Mouse (Mus musculus): ENCODE measurements around the gene Noc3l.

The Noc3l gene

GRCm38 (mm10) chr19:38758685-38759472, 60.2 kb downstream of the Noc3l start:
- DNase-seq (ENCODE audit: low spot score): no peak

DNA sequence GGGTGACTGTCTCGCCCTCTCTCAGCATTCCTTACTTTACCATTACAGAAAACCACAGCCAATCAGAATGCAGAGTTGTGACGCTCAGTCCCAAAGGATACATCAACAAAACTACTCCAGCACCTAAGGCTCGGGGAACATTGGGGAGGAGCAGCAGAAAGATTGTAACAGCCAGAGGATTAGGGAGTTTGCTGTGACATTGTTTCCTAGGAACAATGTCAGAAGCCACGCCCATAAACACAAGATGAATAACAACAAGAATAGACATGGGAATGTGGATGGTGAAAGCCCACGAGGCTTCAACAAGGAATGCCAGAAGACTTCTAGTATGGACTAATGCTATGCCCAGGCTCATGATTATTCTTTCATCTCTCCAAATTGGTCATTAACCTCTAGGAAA, 61.0 kb downstream of the Noc3l start:
- DNase-seq (ENCODE audit: low spot score): no peak

DNA sequence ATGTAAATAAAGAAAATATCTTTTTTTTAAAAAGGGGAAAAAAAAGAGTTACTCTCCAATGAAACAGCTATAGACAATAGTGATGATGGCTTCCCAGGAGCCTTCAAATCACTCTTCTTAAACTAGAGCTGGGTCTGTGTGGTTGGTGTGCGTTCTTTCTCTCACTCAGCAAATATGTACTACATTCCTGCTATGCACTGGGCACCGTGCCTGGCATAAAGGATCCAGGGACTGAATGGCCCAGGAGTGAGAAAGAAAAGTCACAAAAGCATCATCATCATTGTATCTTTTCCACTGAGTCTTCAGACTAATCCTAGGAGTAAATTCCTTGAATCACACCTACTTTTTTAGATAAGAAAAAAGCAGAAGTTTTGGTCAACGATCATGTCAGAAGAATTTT, 61.9 kb downstream of the Noc3l start:
- DNase-seq (ENCODE audit: low spot score): no peak

- DNase-seq (ENCODE audit: low spot score): no peak
These were observed 68.8 kb downstream of the Noc3l start for GRCm38 (mm10) chr19:38750192-38750591.

DNA sequence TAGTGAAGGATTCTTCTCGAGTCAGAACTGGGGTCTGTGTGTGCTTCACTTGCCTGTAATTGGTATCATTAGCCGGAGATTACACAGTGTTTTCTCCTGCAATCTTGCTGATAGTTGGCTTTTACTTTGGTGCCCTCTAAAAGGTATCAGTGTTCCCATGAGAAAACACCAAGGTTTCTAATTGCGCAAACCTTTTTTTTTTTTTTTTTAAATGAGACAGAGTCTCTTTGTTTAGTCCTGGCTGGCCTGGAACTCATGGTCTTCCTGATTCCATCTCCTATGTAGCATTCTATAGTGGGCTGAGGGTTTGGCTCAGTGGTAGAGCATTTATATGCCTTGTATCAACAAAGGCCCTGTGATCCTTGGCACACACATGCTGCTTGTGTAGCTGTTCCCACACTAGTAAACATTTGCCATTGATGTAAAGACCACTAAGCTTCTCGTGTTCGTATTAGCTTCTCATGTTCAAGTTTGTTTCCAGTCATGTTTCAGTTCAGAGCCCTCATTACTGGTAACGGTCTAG, 72.5 kb downstream of the Noc3l start:
- no peak for DNase-seq (ENCODE audit: low spot score)

GRCm38 (mm10) chr19:38745810-38746491, 73.1 kb downstream of the Noc3l start:
- no peak for DNase-seq (ENCODE audit: low spot score)

GRCm38 (mm10) chr19:38744546-38744945, 74.5 kb downstream of the Noc3l start:
- DNase-seq (ENCODE audit: low spot score): no peak
